Mouse (Mus musculus) heart, embryonic 12.5 days (tissue): ENCODE measurements around the gene Hephl1. TPM values are rescaled to one million over a fixed set of nuclear protein-coding genes. Genes with fewer than 3 reads are reported as not detected.
"Not testable (repeated sequence)": the region's sequence is repeated elsewhere in the genome, so short reads cannot be mapped to it uniquely, and the experiment has no call there.

ENCODE experiments used
- ATAC-seq: fragments of 200-750 bp; cut with Nextera tagmentation; 2 replicates; pipeline ENCODE4 v1.8.0; 2017; ENCODE audit warnings: moderate TSS enrichment, moderate library complexity; ENCODE audit not compliant: insufficient number of reproducible peaks, low FRiP score
- H3K27ac ChIP-seq: fragments of 300-500 bp; sonication (generic); 2 replicates; pipeline ENCODE4 v1.5.1; 2016; ENCODE audit warnings: mild to moderate bottlenecking, moderate library complexity; ENCODE audit not compliant: poor library complexity, severe bottlenecking
- H3K27me3 ChIP-seq: fragments of 300-500 bp; sonication (generic); replicated peaks from 2 replicates; pipeline ENCODE4 v1.6.1; 2016; ENCODE audit warnings: mild to moderate bottlenecking, moderate library complexity
- H3K36me3 ChIP-seq: fragments of 300-500 bp; sonication (generic); 2 replicates; pipeline ENCODE4 v1.6.1; 2016; ENCODE audit warnings: mild to moderate bottlenecking, moderate library complexity
- H3K4me1 ChIP-seq: fragments of 300-500 bp; sonication (generic); replicated peaks from 2 replicates; pipeline ENCODE4 v1.6.1; 2016; ENCODE audit warnings: mild to moderate bottlenecking
- H3K4me2 ChIP-seq: fragments of 300-500 bp; sonication (generic); 2 replicates; pipeline ENCODE4 v1.6.1; 2016; ENCODE audit warnings: mild to moderate bottlenecking, moderate library complexity
- H3K4me3 ChIP-seq: fragments of 300-500 bp; sonication (generic); 2 replicates; pipeline ENCODE4 v1.5.1; 2016; ENCODE audit warnings: mild to moderate bottlenecking
- H3K9ac ChIP-seq: fragments of 300-500 bp; sonication (generic); 2 replicates; pipeline ENCODE4 v1.6.1; 2016; ENCODE audit warnings: mild to moderate bottlenecking, moderate library complexity
- H3K9me3 ChIP-seq: fragments of 300-500 bp; sonication (generic); replicated peaks from 2 replicates; pipeline ENCODE4 v1.6.1; 2016; ENCODE audit warnings: mild to moderate bottlenecking, moderate library complexity
- WGBS: fragments of 180-500 bp; shearing (Covaris S2); methylation state at CpG from one replicate; pipeline ENCODE4 v1.1.7; 2016; 5-methylcytosine and 5-hydroxymethylcytosine counted together
- polyA plus RNA-seq: library from polyadenylated mRNA; unstranded; fragments of >200 nt; fragmentation: Nextera tagmentation; extraction: Ambion mirVana; gene quantifications from 2 replicates; pipeline ENCODE4 v1.2.1, GENCODE M21; 2016

Hephl1 gene
- polyA plus RNA-seq, 1 experiment from 2014 or later = not detected

DNA sequence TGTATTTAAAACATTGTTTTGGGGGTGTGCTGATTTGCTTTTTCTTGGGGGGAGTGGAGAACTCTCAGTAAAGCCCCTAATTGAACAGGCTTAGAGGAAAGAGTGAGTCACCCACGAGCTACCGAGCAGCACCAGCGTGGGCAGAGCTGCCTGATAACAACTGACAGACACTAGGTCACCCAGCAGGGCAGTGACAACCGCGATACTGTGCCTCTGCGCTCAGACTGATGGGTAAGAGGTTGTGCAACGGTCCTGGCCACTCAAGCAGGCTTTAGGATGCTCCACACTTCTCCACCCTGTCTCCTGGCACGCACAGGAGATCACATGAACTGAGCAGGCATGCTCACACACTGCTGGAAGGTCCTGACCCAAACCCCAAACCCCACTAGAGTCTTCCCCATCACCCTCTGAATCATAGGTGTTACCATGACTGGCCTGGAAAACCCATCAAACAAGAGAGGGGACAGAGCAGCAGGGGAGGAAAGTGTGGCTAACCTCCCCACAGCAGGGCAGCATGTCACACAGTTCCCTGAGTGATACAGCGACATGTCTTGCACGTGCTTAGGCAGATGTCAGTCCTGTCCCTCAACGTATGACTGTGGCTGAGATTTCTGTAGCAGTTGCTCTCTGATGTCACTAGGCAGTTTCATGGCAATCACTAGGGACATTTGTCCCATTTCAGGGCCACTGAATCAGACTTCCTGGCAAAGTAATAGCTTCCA, 8.2 kb downstream of the Hephl1 start:
- peaks cover 14% of the 10 kb centered on the region for H3K4me1 ChIP-seq
- no peaks in the 10 kb centered on the region for H3K36me3 ChIP-seq
- WGBS = 22% methylated on average over 11 of the region's 11 CpGs
- H3K9ac ChIP-seq = no peak overlapping the region
- no peak overlapping the region for H3K4me2 ChIP-seq
- no peaks in the 10 kb centered on the region; the same call in 1 of the 2 replicates for H3K27me3 ChIP-seq
- no peak overlapping the region for H3K4me3 ChIP-seq
- no peak overlapping the region for H3K27ac ChIP-seq
- no peak for ATAC-seq
- no peaks in the 10 kb centered on the region for H3K9me3 ChIP-seq

DNA sequence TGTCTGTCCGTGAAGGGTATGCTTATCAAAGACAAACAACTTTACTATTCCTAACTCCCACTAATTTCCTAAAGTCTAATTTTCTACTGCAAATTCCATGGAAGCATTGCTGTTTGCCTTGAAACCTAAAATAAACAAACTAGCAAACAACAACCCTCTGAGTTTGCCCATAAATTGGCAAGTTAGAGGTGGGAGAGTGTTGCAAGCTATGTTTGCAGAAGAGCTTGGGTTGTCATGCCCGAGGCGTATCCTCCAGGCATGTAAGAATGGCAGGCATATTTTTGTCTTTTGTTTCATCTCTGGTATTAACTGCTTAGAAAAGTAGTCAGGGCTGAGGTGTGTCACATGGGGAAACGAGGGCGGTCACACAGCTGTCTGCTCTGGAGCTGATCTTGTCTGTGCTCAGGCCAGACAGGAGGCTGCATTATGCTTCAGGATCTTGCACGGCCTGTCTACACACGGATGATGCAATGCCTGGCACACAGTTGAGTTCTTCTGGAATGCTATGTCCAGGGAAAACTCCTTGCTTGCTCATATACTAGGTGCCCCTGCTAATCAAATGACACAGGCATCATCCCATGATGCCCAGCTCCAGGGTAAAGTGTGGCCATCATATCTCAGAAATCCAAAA, 10.3 kb downstream of the Hephl1 start:
- Histone ChIP-seq H3K36me3 (no peaks in the 10 kb centered on the region), H3K27me3 (no peaks in the 10 kb centered on the region; the same call in 1 of the 2 replicates), H3K9ac (no peak overlapping the region), H3K4me3 (no peak overlapping the region), H3K27ac (no peak overlapping the region), H3K4me1 (peaks cover 14% of the 10 kb centered on the region), H3K4me2 (no peak overlapping the region), H3K9me3 (no peaks in the 10 kb centered on the region)
- ATAC-seq = no peak
- WGBS = 61% methylated on average over 7 of the region's 7 CpGs

GRCm38 (mm10) chr9:15098421-15098820, 13.5 kb downstream of the Hephl1 start:
- H3K36me3 ChIP-seq, H3K4me2 ChIP-seq, H3K9ac ChIP-seq, H3K4me3 ChIP-seq, H3K27ac ChIP-seq, H3K9me3 ChIP-seq, ATAC-seq, H3K27me3 ChIP-seq, H3K4me1 ChIP-seq: not testable (repeated sequence)
- 91% methylated on average over 7 of the region's 7 CpGs for WGBS

DNA sequence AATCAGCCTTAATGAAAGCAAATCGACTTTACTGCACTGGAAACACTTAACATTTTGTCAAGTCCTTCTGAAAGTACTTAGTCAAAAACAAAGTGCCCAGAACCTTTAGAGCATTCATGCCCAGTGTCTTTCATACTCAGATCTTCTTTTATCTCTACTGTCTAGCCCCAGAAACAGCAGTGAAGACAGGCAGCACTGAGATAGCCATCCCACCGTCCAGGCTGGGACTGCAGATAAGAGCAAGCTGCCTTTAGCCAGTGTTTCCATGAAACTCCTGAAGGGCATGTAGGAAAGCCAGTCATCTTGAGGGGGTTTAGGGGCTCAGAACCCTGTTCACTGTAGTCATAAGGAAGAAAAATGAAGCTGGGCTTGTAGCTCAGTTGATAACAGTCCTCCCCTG, 14.7 kb downstream of the Hephl1 start:
- 39% methylated on average over 2 of the region's 2 CpGs for WGBS
- no peak for ATAC-seq
- H3K9me3 ChIP-seq = no peaks in the 10 kb centered on the region

DNA sequence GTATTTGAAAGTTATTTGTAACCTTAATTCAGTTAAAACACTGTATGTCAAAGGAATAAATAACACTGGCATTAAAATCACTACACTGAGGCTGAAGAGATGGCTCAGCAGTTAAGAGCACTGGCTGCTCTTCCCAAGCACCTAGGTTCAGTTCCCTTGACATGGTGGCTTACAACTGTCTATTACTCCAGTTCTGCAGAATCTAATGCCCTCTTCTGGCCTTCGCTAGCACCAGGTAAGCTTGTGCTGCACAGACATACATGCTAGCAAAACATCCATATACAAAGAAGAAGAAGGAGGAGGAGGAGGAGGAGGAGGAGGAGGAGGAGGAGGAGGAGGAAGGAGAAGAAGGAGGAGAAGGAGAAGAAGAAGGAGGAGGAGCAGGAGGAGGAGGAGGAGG, 15.7 kb downstream of the Hephl1 start:
- no peaks in the 10 kb centered on the region; the same call in 1 of the 2 replicates for H3K4me1 ChIP-seq
- H3K36me3 ChIP-seq = no peaks in the 10 kb centered on the region
- H3K27ac ChIP-seq = no peak overlapping the region
- no peak for ATAC-seq
- H3K27me3 ChIP-seq = peaks cover 6% of the 10 kb centered on the region; the same call in 1 of the 2 replicates
- H3K4me2 ChIP-seq = no peak overlapping the region
- WGBS = 87% methylated on average over 1 of the region's 1 CpGs
- no peak overlapping the region for H3K4me3 ChIP-seq
- no peaks in the 10 kb centered on the region for H3K9me3 ChIP-seq
- no peak overlapping the region for H3K9ac ChIP-seq

More for the DNA sequence above, 14.7 kb downstream of the Hephl1 start:
- Histone ChIP-seq H3K4me1 (no peaks in the 10 kb centered on the region; the same call in none of the 2 replicates), H3K36me3 (no peaks in the 10 kb centered on the region), H3K9ac (no peak overlapping the region), H3K27me3 (peaks cover 6% of the 10 kb centered on the region; the same call in 1 of the 2 replicates), H3K4me2 (no peak overlapping the region), H3K4me3 (no peak overlapping the region), H3K27ac (no peak overlapping the region)

- no peaks in the 10 kb centered on the region; the same call in 1 of the 2 replicates for H3K4me1 ChIP-seq
- 45% methylated on average over 3 of the region's 3 CpGs for WGBS
- no peaks in the 10 kb centered on the region for H3K9me3 ChIP-seq
- H3K27ac ChIP-seq = no peak overlapping the region
- peaks cover 6% of the 10 kb centered on the region; the same call in 1 of the 2 replicates for H3K27me3 ChIP-seq
- no peaks in the 10 kb centered on the region for H3K36me3 ChIP-seq
- H3K4me2 ChIP-seq = no peak overlapping the region
- H3K9ac ChIP-seq = no peak overlapping the region
- no peak overlapping the region for H3K4me3 ChIP-seq
- ATAC-seq = no peak
Observed at GRCm38 (mm10) chr9:15095206-15095605, 16.7 kb downstream of the Hephl1 start.

- H3K36me3 ChIP-seq = no peaks in the 10 kb centered on the region
- H3K4me1 ChIP-seq = peaks cover 14% of the 10 kb centered on the region
- H3K4me2 ChIP-seq = no peak overlapping the region
- no peaks in the 10 kb centered on the region for H3K9me3 ChIP-seq
- H3K9ac ChIP-seq = no peak overlapping the region
- H3K4me3 ChIP-seq = no peak overlapping the region
- no peak overlapping the region for H3K27ac ChIP-seq
- H3K27me3 ChIP-seq = 0 out of 2 replicates have a peak, but pooled peaks cover 1% of the 10 kb centered on the region
- WGBS = 60% methylated on average over 6 of the region's 6 CpGs
- ATAC-seq = no peak
Observed at GRCm38 (mm10) chr9:15068686-15069295, 43.1 kb downstream of the Hephl1 start.

DNA sequence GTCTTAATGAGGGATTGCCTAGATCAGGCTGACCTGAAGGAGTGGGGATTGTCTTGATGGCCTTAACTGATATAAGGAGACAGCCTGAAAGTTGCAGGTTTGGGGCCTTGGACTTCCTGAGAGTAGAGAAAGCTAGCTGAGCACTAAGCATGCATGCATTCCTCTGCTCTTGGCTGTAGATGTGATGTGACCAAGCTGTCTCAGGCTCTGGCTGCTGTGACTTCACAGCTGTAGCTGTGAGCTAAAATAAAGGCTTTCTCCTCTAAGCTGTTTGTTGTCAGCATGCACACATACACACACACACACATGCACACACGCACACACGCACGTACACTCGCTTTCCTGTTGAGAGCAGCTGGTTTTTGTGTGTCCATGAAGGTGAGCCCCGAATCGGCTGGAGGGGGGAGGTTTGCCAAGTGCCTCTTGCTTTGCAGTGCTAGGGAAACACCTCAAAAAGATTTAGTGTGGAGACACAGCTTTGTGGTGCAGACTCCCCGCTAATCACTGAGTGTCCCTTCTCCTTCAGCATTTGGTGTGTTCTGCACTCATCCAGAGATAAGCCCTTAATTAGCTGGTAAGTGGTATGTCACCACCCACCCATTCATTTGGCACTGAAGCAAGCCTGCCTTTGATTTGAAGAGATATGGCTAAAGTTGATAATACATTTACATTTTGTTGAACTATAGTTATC, 43.8 kb downstream of the Hephl1 start:
- Histone ChIP-seq H3K4me3 (no peak overlapping the region), H3K27ac (no peak overlapping the region), H3K9me3 (no peaks in the 10 kb centered on the region), H3K4me1 (peaks cover 14% of the 10 kb centered on the region), H3K4me2 (no peak overlapping the region), H3K9ac (no peak overlapping the region), H3K36me3 (no peaks in the 10 kb centered on the region), H3K27me3 (no peaks in the 10 kb centered on the region)
- no peak for ATAC-seq
- WGBS = 71% methylated on average over 7 of the region's 7 CpGs

DNA sequence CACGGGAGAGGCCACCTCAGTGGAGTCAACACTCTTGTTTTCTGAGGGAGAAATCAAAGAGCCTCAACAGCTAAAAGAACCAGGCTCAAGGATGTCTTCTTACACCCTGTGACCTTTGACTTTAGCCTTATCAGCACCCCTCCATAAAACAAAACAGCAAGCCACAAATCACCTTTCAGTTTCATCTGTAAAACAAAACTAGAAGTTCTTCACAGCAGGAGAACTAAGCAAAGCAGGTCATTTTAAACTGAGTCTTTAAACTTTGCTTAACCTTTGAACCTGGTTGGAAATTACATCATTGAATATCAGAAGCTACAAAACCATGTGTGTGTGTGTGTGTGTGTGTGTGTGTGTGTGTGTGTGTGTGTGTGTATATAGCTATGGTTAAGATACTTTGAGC, 47.7 kb downstream of the Hephl1 start:
- Histone ChIP-seq H3K9me3 (no peaks in the 10 kb centered on the region), H3K9ac (no peak overlapping the region), H3K4me2 (no peak overlapping the region), H3K27ac (no peak overlapping the region), H3K4me1 (peaks cover 14% of the 10 kb centered on the region), H3K27me3 (no peaks in the 10 kb centered on the region), H3K36me3 (no peaks in the 10 kb centered on the region), H3K4me3 (no peak overlapping the region)
- WGBS = 7% methylated on average over 1 of the region's 1 CpGs
- no peak for ATAC-seq

DNA sequence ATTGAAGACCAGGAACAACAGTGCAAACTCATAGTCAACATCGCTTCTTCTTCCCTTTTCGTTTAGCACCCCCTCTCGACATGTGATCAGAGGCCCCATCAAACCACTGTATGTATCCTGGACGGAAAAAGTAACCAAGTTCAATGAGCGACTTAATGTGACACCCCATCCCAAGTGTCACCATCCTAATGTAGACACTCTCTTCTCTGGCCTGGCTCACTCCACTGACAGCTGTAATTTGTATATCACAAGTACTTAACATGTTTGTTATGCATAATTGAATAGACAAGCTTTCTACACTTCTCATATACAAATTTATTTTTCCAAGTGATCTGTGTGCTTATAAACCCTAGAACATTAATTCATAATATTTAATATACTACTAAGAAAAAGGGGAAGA, 51.1 kb downstream of the Hephl1 start:
- Histone ChIP-seq H3K27ac (no peak overlapping the region), H3K9ac (no peak overlapping the region), H3K27me3 (no peaks in the 10 kb centered on the region), H3K4me3 (no peak overlapping the region), H3K36me3 (no peaks in the 10 kb centered on the region), H3K9me3 (no peaks in the 10 kb centered on the region), H3K4me2 (no peak overlapping the region), H3K4me1 (no peaks in the 10 kb centered on the region)
- WGBS = 79% methylated on average over 5 of the region's 5 CpGs
- ATAC-seq = no peak

DNA sequence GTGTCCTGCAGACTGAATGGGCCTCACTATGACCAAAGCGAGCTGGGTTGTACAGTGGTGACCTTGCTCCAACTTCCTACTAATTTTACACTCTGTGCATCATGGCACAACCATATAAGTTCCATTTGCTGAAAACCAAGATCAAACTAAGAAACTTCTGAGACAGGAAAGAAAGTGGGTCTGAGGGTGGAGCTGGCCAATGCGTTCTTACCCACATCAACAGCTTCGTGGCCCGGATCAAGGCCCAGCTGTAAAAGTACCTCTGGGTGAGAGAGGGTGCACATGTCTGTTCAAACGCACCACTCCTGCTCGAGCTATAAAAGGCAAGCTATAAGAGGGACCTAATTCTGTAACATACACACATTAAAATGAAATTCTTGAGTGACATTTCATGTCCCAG, 51.9 kb downstream of the Hephl1 start:
- no peaks in the 10 kb centered on the region for H3K27me3 ChIP-seq
- H3K27ac ChIP-seq = no peak overlapping the region
- H3K9me3 ChIP-seq = no peaks in the 10 kb centered on the region
- no peak overlapping the region for H3K9ac ChIP-seq
- no peak for ATAC-seq
- 78% methylated on average over 6 of the region's 6 CpGs for WGBS
- no peak overlapping the region for H3K4me3 ChIP-seq
- no peak overlapping the region for H3K4me2 ChIP-seq
- no peaks in the 10 kb centered on the region for H3K4me1 ChIP-seq
- no peaks in the 10 kb centered on the region for H3K36me3 ChIP-seq
